Mouse (Mus musculus) stomach, embryonic 14.5 days (tissue): Measurements from ENCODE around the gene Krtap16-1. TPM values are rescaled to one million over a fixed set of nuclear protein-coding genes. Genes with fewer than 3 reads are reported as not detected.

Experiments
- ATAC-seq: fragments of 200-750 bp; cut with Nextera tagmentation; 2 replicates; pipeline ENCODE4 v1.8.0; 2017; ENCODE audit warnings: low read depth, moderate TSS enrichment; ENCODE audit not compliant: insufficient number of reproducible peaks, insufficient read depth, low FRiP score
- H3K27ac ChIP-seq: fragments of 300-500 bp; sonication (generic); 2 replicates; pipeline ENCODE4 v1.5.1; 2014; ENCODE audit warnings: mild to moderate bottlenecking, low read length, moderate library complexity, mixed read lengths
- H3K27me3 ChIP-seq: fragments of 300-500 bp; sonication (generic); 2 replicates; pipeline ENCODE4 v1.6.1; 2014; ENCODE audit warnings: low read length, control low read depth, mixed read lengths; ENCODE audit not compliant: control insufficient read depth, insufficient read depth
- H3K36me3 ChIP-seq: fragments of 300-500 bp; sonication (generic); 2 replicates; pipeline ENCODE4 v1.6.1; 2014; ENCODE audit warnings: mild to moderate bottlenecking, control low read depth, low read length, moderate library complexity, mixed read lengths; ENCODE audit not compliant: control insufficient read depth, insufficient read depth
- H3K4me1 ChIP-seq: fragments of 300-500 bp; sonication (generic); 2 replicates; pipeline ENCODE4 v1.6.1; 2014; ENCODE audit warnings: low read length, control low read depth, mixed read lengths; ENCODE audit not compliant: control insufficient read depth, insufficient read depth
- H3K4me2 ChIP-seq: fragments of 300-500 bp; sonication (generic); replicated peaks from 2 replicates; pipeline ENCODE4 v1.6.1; 2014; ENCODE audit warnings: low read depth, low read length, control low read depth
- H3K4me3 ChIP-seq: fragments of 300-500 bp; sonication (generic); 2 replicates; pipeline ENCODE4 v1.5.1; 2014; ENCODE audit warnings: low read depth, low read length, control low read depth
- H3K9ac ChIP-seq: fragments of 300-500 bp; sonication (generic); replicated peaks from 2 replicates; pipeline ENCODE4 v1.6.1; 2014; ENCODE audit warnings: low read depth, mild to moderate bottlenecking, control low read depth, low read length, moderate library complexity, mixed read lengths
- H3K9me3 ChIP-seq: fragments of 300-500 bp; sonication (generic); 2 replicates; pipeline ENCODE4 v1.6.1; 2016; ENCODE audit warnings: low read depth, low read length, control low read depth; ENCODE audit not compliant: control insufficient read depth
- WGBS: fragments of 180-500 bp; shearing (Covaris S2); extraction: QIAGEN DNeasy Blood & Tissue Kit; methylation state at CpG from one replicate; pipeline ENCODE4 v1.1.7; 2014; 5-methylcytosine and 5-hydroxymethylcytosine counted together
- polyA plus RNA-seq: library from polyadenylated mRNA; unstranded; fragments of >200 nt; fragmentation: Nextera tagmentation; extraction: Ambion mirVana; gene quantifications from 2 replicates; pipeline ENCODE4 v1.2.1, GENCODE M21; 2014

The Krtap16-1 gene
- not detected in 2 replicates for polyA plus RNA-seq

GRCm38 (mm10) chr11:99986180-99986647, at the start of gene Krtap16-1:
Gene Krtap16-1, minus strand, starts transcription at chr11:99986597.
- Histone ChIP-seq H3K4me2 (no peak within 1 kb of the TSS), H3K9me3 (no peaks in the 10 kb centered on the region), H3K4me1 (no peaks in the 10 kb centered on the region), H3K27ac (no peak within 1 kb of the TSS), H3K4me3 (no peak within 1 kb of the TSS), H3K9ac (no peak within 1 kb of the TSS), H3K36me3 (no peaks in the 10 kb centered on the region), H3K27me3 (no peaks in the 10 kb centered on the region)
- ATAC-seq: no peak
- 67% methylated on average over 8 of the region's 8 CpGs for WGBS

- Histone ChIP-seq H3K9me3 (no peaks in the 10 kb centered on the region), H3K4me3 (no peak within 1 kb of the TSS), H3K27ac (no peak within 1 kb of the TSS), H3K4me1 (no peaks in the 10 kb centered on the region), H3K27me3 (no peaks in the 10 kb centered on the region), H3K9ac (no peak within 1 kb of the TSS), H3K36me3 (no peaks in the 10 kb centered on the region), H3K4me2 (no peak within 1 kb of the TSS)
- no peak for ATAC-seq
- WGBS: 88% methylated on average over 6 of the region's 6 CpGs
These were observed 43.4 kb upstream of the Krtap16-1 start, which contains the start of gene Krt33b for GRCm38 (mm10) chr11:100029768-100030167. Gene Krt33b, minus strand, starts transcription at chr11:100029868.

- Histone ChIP-seq H3K4me2 (no peak overlapping the region), H3K36me3 (no peaks in the 10 kb centered on the region), H3K27ac (no peak overlapping the region), H3K4me1 (no peaks in the 10 kb centered on the region), H3K4me3 (no peak overlapping the region), H3K9me3 (no peaks in the 10 kb centered on the region), H3K27me3 (no peaks in the 10 kb centered on the region), H3K9ac (no peak overlapping the region)
- ATAC-seq: no peak
- WGBS: 67% methylated on average over 5 of the region's 5 CpGs
These were observed 35.0 kb upstream of the Krtap16-1 start for GRCm38 (mm10) chr11:100021438-100021837.

- H3K27me3 ChIP-seq: no peaks in the 10 kb centered on the region
These were observed 33.1 kb upstream of the Krtap16-1 start for GRCm38 (mm10) chr11:100019466-100019865.

GRCm38 (mm10) chr11:100016112-100016511, 29.7 kb upstream of the Krtap16-1 start, which contains the start of gene Krt33a:
Gene Krt33a, minus strand, starts transcription at chr11:100016212.
- WGBS: 63% methylated on average over 4 of the region's 4 CpGs
- Histone ChIP-seq H3K4me1 (no peaks in the 10 kb centered on the region), H3K9me3 (no peaks in the 10 kb centered on the region), H3K9ac (no peak within 1 kb of the TSS), H3K4me2 (no peak within 1 kb of the TSS), H3K27ac (no peak within 1 kb of the TSS), H3K36me3 (no peaks in the 10 kb centered on the region), H3K4me3 (no peak within 1 kb of the TSS), H3K27me3 (no peaks in the 10 kb centered on the region)
- ATAC-seq: no peak

More at GRCm38 (mm10) chr11:100019466-100019865, 33.1 kb upstream of the Krtap16-1 start:
- Histone ChIP-seq H3K36me3 (no peaks in the 10 kb centered on the region), H3K27ac (no peak overlapping the region), H3K4me1 (no peaks in the 10 kb centered on the region), H3K9me3 (no peaks in the 10 kb centered on the region), H3K4me3 (no peak overlapping the region), H3K9ac (no peak overlapping the region), H3K4me2 (no peak overlapping the region)
- 83% methylated on average over 1 of the region's 1 CpGs for WGBS
- no peak for ATAC-seq

- no peaks in the 10 kb centered on the region for H3K9me3 ChIP-seq
- WGBS: 48% methylated on average over 4 of the region's 4 CpGs
- H3K27ac ChIP-seq: no peak overlapping the region; the same call in 1 of the 2 replicates
- no peaks in the 10 kb centered on the region for H3K27me3 ChIP-seq
- no peaks in the 10 kb centered on the region for H3K36me3 ChIP-seq
- no peak overlapping the region for H3K4me2 ChIP-seq
- H3K4me1 ChIP-seq: no peaks in the 10 kb centered on the region
- H3K9ac ChIP-seq: no peak overlapping the region
- ATAC-seq: no peak
- no peak overlapping the region for H3K4me3 ChIP-seq
These were observed 27.3 kb upstream of the Krtap16-1 start for GRCm38 (mm10) chr11:100013691-100014171.

- Histone ChIP-seq H3K4me2 (no peak overlapping the region), H3K36me3 (no peaks in the 10 kb centered on the region), H3K9ac (no peak overlapping the region), H3K27ac (no peak overlapping the region), H3K4me3 (no peak overlapping the region), H3K4me1 (no peaks in the 10 kb centered on the region), H3K9me3 (no peaks in the 10 kb centered on the region), H3K27me3 (no peaks in the 10 kb centered on the region)
- WGBS: 78% methylated on average over 5 of the region's 5 CpGs
- no peak for ATAC-seq
These were observed 24.3 kb upstream of the Krtap16-1 start for GRCm38 (mm10) chr11:100010682-100011081.

- no peaks in the 10 kb centered on the region for H3K36me3 ChIP-seq
- no peak overlapping the region for H3K4me3 ChIP-seq
- no peaks in the 10 kb centered on the region for H3K4me1 ChIP-seq
- H3K27me3 ChIP-seq: no peaks in the 10 kb centered on the region
- H3K27ac ChIP-seq: no peak overlapping the region
- H3K9me3 ChIP-seq: no peaks in the 10 kb centered on the region
- 83% methylated on average over 5 of the region's 5 CpGs for WGBS
- H3K4me2 ChIP-seq: no peak overlapping the region
- ATAC-seq: no peak
- H3K9ac ChIP-seq: no peak overlapping the region
These were observed 21.9 kb upstream of the Krtap16-1 start for GRCm38 (mm10) chr11:100008336-100008735.

GRCm38 (mm10) chr11:100006624-100007023, 20.2 kb upstream of the Krtap16-1 start:
- WGBS: 54% methylated on average over 3 of the region's 3 CpGs
- H3K36me3 ChIP-seq: no peaks in the 10 kb centered on the region
- no peaks in the 10 kb centered on the region for H3K27me3 ChIP-seq
- no peak for ATAC-seq
- no peaks in the 10 kb centered on the region for H3K4me1 ChIP-seq
- no peak overlapping the region for H3K9ac ChIP-seq
- H3K4me3 ChIP-seq: no peak overlapping the region
- no peak overlapping the region for H3K4me2 ChIP-seq
- no peak overlapping the region for H3K27ac ChIP-seq
- H3K9me3 ChIP-seq: no peaks in the 10 kb centered on the region; the same call in 1 of the 2 replicates
